Mouse (Mus musculus): ENCODE measurements around the gene Olfr1358.

DNA sequence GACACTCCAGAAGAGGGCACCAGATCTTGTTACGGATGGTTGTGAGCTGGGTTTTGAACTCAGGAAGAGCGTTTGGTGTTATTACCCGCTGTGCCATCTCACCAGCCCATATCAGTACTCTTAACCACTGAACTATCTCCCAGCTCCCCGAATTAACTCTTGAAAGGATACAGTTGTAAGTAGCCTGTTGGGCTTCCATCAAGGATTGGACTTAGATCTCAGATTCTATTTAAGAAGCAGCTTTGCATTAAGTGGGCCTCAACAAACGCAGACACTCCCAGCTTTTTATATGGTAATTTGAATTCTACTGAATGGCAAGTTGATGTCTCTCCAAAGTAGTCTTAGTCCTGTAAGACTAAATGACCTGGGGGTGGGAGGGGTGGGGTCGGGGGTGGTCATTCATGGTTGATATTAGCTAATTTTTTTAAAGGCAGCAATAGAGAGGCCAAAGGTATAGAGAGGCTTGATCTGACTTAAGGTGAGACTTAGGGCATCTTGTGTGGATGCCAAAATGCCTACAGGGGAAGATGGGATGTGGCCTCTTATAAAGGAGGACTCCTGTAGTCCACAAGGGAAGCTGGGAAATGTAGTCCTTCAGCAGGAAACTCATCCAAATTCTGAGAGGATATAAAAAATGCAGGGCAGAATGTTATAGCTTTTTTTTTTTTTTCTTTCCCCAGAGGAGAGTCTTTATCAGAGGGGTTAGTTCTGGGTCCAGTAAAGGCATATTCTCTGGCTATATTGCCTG lies 14.1 kb upstream of the Olfr1358 start:
- TF ChIP-seq CTCF (IDR thresholded peaks at IDR 0.05; ENCODE audit: borderline replicate concordance, insufficient read depth, low read depth, low read length) (no peak), POLR2A (IDR thresholded peaks at IDR 0.05; ENCODE audit: borderline replicate concordance, insufficient read depth, low read length) (no peak)

Measured in cerebellum, adult 2 months (tissue).